Mouse (Mus musculus): ENCODE measurements around the gene Kera. TPM values are rescaled to one million over a fixed set of nuclear protein-coding genes. Genes with fewer than 3 reads are reported as not detected.

Kera gene
- polyA plus RNA-seq, 1 experiment from 2014 or later = not detected

DNA sequence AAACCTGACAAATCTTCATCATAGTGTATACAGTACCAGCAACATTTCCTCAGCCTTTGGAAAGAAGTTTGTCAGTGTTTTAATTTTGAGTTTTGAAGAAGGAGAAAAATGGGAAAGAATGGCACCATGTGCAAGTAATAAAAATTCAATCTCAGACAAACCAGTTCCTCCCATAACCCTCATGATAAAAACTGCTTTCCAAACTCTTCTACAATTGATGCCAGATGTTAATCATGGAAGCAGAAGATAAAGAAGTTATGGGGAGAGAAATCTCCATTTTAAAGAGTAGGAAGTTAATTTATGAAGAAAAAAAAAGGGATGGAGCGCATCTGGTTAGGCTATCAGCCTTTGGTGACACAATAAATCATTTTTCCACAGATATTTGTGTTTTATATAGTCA, 19.9 kb downstream of the Kera start:
- no peak overlapping the region for H3K9ac ChIP-seq (ENCODE audit: low read length)
- no peaks in the 10 kb centered on the region for H3K27me3 ChIP-seq (ENCODE audit: control insufficient read depth, insufficient read depth, low read length)
- ATAC-seq (ENCODE audit: insufficient number of reproducible peaks, insufficient read depth, low FRiP score, low read depth) = no peak
- no peak overlapping the region for H3K4me2 ChIP-seq (ENCODE audit: low read length)
- no peak overlapping the region for H3K4me3 ChIP-seq (ENCODE audit: control insufficient read depth in 1 of 2, insufficient read depth in 1 of 2, low read depth in 1 of 2, low read length in 2 of 2)
- H3K27ac ChIP-seq (replicated peaks in 1 of 2; ENCODE audit: control insufficient read depth in 1 of 2, insufficient read depth in 1 of 2, low read depth in 2 of 2, low read length in 2 of 2) = no peak overlapping the region
- no peaks in the 10 kb centered on the region for H3K36me3 ChIP-seq (ENCODE audit: control insufficient read depth, insufficient read depth, low read length)
- no peaks in the 10 kb centered on the region for H3K4me1 ChIP-seq (ENCODE audit: control insufficient read depth in 2 of 2, insufficient read depth in 2 of 2, low read length in 2 of 2)
- 84% methylated on average over 1 of the region's 1 CpGs for WGBS
- no peaks in the 10 kb centered on the region for H3K9me3 ChIP-seq (ENCODE audit: control insufficient read depth, low read length)

DNA sequence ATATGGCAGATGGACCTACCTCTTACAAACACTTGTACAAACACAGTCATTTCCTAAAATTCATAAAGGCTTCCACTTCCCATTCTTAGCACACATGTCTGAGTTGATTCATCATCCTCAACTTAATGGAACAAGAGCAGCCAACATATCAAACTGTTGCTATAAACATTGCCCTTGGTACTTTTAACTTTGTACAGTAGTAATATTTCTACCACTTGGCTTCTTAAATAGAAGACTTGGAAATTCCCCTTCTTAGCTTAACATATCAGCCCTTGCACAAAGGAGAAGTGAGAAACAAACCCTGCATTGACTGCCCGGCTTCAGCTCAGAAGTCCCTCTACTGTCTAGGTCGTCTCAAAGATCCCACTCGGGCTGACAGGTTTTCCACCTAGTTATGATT, 24.4 kb downstream of the Kera start:
- Histone ChIP-seq H3K9ac (ENCODE audit: low read length) (no peak overlapping the region), H3K4me3 (ENCODE audit: control insufficient read depth in 1 of 2, insufficient read depth in 1 of 2, low read depth in 1 of 2, low read length in 2 of 2) (no peak overlapping the region), H3K4me1 (ENCODE audit: control insufficient read depth in 2 of 2, insufficient read depth in 2 of 2, low read length in 2 of 2) (no peaks in the 10 kb centered on the region), H3K27ac (replicated peaks in 1 of 2; ENCODE audit: control insufficient read depth in 1 of 2, insufficient read depth in 1 of 2, low read depth in 2 of 2, low read length in 2 of 2) (no peak overlapping the region), H3K4me2 (ENCODE audit: low read length) (no peak overlapping the region), H3K9me3 (ENCODE audit: control insufficient read depth, low read length) (no peaks in the 10 kb centered on the region), H3K27me3 (ENCODE audit: control insufficient read depth, insufficient read depth, low read length) (no peaks in the 10 kb centered on the region), H3K36me3 (ENCODE audit: control insufficient read depth, insufficient read depth, low read length) (no peaks in the 10 kb centered on the region)
- WGBS = 85% methylated on average over 3 of the region's 3 CpGs
- ATAC-seq (ENCODE audit: insufficient number of reproducible peaks, insufficient read depth, low FRiP score, low read depth) = no peak

DNA sequence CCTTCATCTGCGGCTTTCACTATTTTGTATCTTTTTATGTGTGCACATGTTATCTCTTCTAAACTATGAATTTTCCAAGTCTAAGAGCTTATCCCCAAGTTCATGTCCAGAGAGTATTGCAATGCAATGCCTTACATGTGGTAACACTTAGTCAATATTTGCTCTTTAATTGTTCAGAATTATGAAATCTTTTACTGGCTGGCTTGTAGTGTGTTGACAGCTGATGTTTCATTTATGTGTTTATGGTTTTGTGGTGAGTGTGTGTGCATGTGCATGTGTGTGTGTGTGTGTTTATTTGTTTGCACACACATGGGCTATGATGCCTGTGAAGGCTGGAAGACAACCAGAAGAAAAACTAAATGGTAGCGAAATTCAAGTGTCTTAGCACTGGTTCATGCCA, 35.2 kb downstream of the Kera start:
- 79% methylated on average over 2 of the region's 2 CpGs for WGBS
- Histone ChIP-seq H3K36me3 (ENCODE audit: control insufficient read depth, insufficient read depth, low read length) (no peaks in the 10 kb centered on the region), H3K27me3 (ENCODE audit: control insufficient read depth, insufficient read depth, low read length) (no peaks in the 10 kb centered on the region), H3K4me2 (ENCODE audit: low read length) (no peak overlapping the region), H3K9ac (ENCODE audit: low read length) (no peak overlapping the region), H3K4me1 (ENCODE audit: control insufficient read depth in 2 of 2, insufficient read depth in 2 of 2, low read length in 2 of 2) (no peaks in the 10 kb centered on the region), H3K4me3 (ENCODE audit: control insufficient read depth in 1 of 2, insufficient read depth in 1 of 2, low read depth in 1 of 2, low read length in 2 of 2) (no peak overlapping the region), H3K27ac (replicated peaks in 1 of 2; ENCODE audit: control insufficient read depth in 1 of 2, insufficient read depth in 1 of 2, low read depth in 2 of 2, low read length in 2 of 2) (no peak overlapping the region), H3K9me3 (ENCODE audit: control insufficient read depth, low read length) (no peaks in the 10 kb centered on the region)
- no peak for ATAC-seq (ENCODE audit: insufficient number of reproducible peaks, insufficient read depth, low FRiP score, low read depth)

DNA sequence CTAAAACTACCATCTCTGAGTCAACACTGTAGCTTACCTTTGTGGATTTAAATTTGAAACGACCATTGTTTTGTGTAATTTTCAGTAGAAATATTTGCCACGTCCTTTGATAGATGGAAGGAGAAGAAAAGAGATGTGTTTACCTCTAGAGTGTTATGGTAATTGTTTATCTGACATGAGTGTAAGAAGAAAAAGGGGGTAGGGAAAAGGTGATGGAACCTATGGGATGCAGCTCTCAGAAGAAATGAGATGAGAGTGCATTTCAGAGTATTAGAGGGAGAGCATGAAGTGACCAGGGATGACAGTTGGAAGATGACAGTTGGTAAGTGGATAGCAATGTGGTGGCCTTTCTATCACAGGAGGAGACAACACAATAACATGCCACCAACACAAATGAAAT, 37.1 kb downstream of the Kera start, which contains the start of gene Epyc:
Gene Epyc (plus strand): TSS at position 301 of the 400 bp plus-strand sequence.
- no peak within 1 kb of the TSS for H3K4me3 ChIP-seq (ENCODE audit: control insufficient read depth in 1 of 2, insufficient read depth in 1 of 2, low read depth in 1 of 2, low read length in 2 of 2)
- no peaks in the 10 kb centered on the region for H3K4me1 ChIP-seq (ENCODE audit: control insufficient read depth in 2 of 2, insufficient read depth in 2 of 2, low read length in 2 of 2)
- no peak within 1 kb of the TSS for H3K4me2 ChIP-seq (ENCODE audit: low read length)
- 67% methylated on average over 2 of the region's 2 CpGs for WGBS
- no peak for ATAC-seq (ENCODE audit: insufficient number of reproducible peaks, insufficient read depth, low FRiP score, low read depth)
- H3K27ac ChIP-seq (replicated peaks in 1 of 2; ENCODE audit: control insufficient read depth in 1 of 2, insufficient read depth in 1 of 2, low read depth in 2 of 2, low read length in 2 of 2) = no peak within 1 kb of the TSS
- no peaks in the 10 kb centered on the region for H3K27me3 ChIP-seq (ENCODE audit: control insufficient read depth, insufficient read depth, low read length)
- H3K9me3 ChIP-seq (ENCODE audit: control insufficient read depth, low read length) = no peaks in the 10 kb centered on the region
- H3K36me3 ChIP-seq (ENCODE audit: control insufficient read depth, insufficient read depth, low read length) = no peaks in the 10 kb centered on the region
- H3K9ac ChIP-seq (ENCODE audit: low read length) = no peak within 1 kb of the TSS

DNA sequence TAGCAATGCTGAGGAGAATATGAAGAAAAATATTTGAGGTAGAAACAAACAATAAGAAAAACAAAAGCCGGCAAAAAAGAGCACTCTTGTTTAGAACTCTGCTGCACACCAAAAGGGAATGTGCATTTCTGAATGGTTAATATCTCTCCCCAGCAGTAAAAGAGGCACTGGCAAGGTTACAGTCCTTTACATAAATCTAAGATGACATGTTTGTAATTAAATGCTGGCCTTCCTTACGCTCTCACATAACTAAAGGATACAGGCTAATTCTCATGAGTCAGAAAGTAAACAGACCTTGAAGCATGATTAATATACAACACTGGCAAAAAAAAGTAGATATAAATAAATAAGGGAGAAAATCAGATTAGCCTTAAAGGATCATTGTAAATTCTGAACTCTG, 43.7 kb downstream of the Kera start:
- Histone ChIP-seq H3K27me3 (ENCODE audit: control insufficient read depth, insufficient read depth, low read length) (no peaks in the 10 kb centered on the region), H3K4me2 (ENCODE audit: low read length) (no peak overlapping the region), H3K36me3 (ENCODE audit: control insufficient read depth, insufficient read depth, low read length) (no peaks in the 10 kb centered on the region), H3K27ac (replicated peaks in 1 of 2; ENCODE audit: control insufficient read depth in 1 of 2, insufficient read depth in 1 of 2, low read depth in 2 of 2, low read length in 2 of 2) (no peak overlapping the region), H3K4me3 (ENCODE audit: control insufficient read depth in 1 of 2, insufficient read depth in 1 of 2, low read depth in 1 of 2, low read length in 2 of 2) (no peak overlapping the region), H3K9ac (ENCODE audit: low read length) (no peak overlapping the region), H3K4me1 (ENCODE audit: control insufficient read depth in 2 of 2, insufficient read depth in 2 of 2, low read length in 2 of 2) (no peaks in the 10 kb centered on the region), H3K9me3 (ENCODE audit: control insufficient read depth, low read length) (no peaks in the 10 kb centered on the region)
- ATAC-seq (ENCODE audit: insufficient number of reproducible peaks, insufficient read depth, low FRiP score, low read depth) = no peak
- 83% methylated on average over 2 of the region's 2 CpGs for WGBS

DNA sequence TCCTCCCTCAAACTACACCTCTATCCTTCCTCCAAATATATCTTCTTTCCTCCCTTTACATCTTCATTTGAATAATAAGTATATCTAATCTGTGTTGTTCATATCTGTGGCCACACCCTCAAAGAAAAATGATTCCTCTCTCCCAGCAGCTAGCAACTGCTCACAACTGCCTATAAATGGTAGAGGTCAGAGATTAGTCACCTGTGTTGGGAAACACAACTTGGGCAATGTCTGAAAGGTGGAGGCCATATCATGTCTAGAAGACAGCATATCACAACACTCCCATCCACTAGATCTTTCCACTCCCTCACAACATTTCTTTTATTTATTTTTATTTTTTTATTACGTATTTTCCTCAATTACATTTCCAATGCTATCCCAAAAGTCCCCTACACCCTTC, 52.8 kb downstream of the Kera start:
- Histone ChIP-seq H3K4me3 (ENCODE audit: control insufficient read depth in 1 of 2, insufficient read depth in 1 of 2, low read depth in 1 of 2, low read length in 2 of 2) (no peak overlapping the region), H3K4me1 (ENCODE audit: control insufficient read depth in 2 of 2, insufficient read depth in 2 of 2, low read length in 2 of 2) (no peaks in the 10 kb centered on the region), H3K4me2 (ENCODE audit: low read length) (no peak overlapping the region), H3K27me3 (ENCODE audit: control insufficient read depth, insufficient read depth, low read length) (no peaks in the 10 kb centered on the region), H3K36me3 (ENCODE audit: control insufficient read depth, insufficient read depth, low read length) (no peaks in the 10 kb centered on the region), H3K9ac (ENCODE audit: low read length) (no peak overlapping the region), H3K27ac (replicated peaks in 1 of 2; ENCODE audit: control insufficient read depth in 1 of 2, insufficient read depth in 1 of 2, low read depth in 2 of 2, low read length in 2 of 2) (no peak overlapping the region), H3K9me3 (ENCODE audit: control insufficient read depth, low read length) (no peaks in the 10 kb centered on the region)
- 73% methylated on average over 1 of the region's 1 CpGs for WGBS
- no peak for ATAC-seq (ENCODE audit: insufficient number of reproducible peaks, insufficient read depth, low FRiP score, low read depth)

Other genes starting within 250 kb of the Kera start
- 255 and 294 TPM in 2 replicates for gene Dcn, start 127.3 kb upstream of the Kera start, polyA plus RNA-seq (2014; fragmentation: Nextera tagmentation; extraction: Ambion mirVana)
- 106 and 128 TPM in 2 replicates for gene Lum, start 41.8 kb upstream of the Kera start, polyA plus RNA-seq (2014; fragmentation: Nextera tagmentation; extraction: Ambion mirVana)
- gene Epyc, start 37.2 kb downstream of the Kera start, polyA plus RNA-seq (2014; fragmentation: Nextera tagmentation; extraction: Ambion mirVana) = 0.27 and 1.2 TPM in 2 replicates
- not detected in 2 replicates for gene Ccer1, start 86.2 kb downstream of the Kera start, polyA plus RNA-seq (2014; fragmentation: Nextera tagmentation; extraction: Ambion mirVana)
- gene C030005K15Rik, start 119.9 kb downstream of the Kera start, polyA plus RNA-seq (2014; fragmentation: Nextera tagmentation; extraction: Ambion mirVana) = not detected in 2 replicates

Measured in heart, embryonic 14.5 days (tissue).